Mouse (Mus musculus): ENCODE data around the gene Ift27.

GRCm38 (mm10) chr15:78119248-78119647, 54.7 kb downstream of the Ift27 start:
- TF ChIP-seq CTCF (conservative IDR thresholded peaks at IDR 0.05; ENCODE audit: insufficient read depth, insufficient read length, low read depth, low read length) (no peak), POLR2A (IDR thresholded peaks at IDR 0.05; ENCODE audit: low read depth, low read length) (no peak)
